ENCODE assay signal across 7 mouse cellular contexts in the genomic region with DNA sequence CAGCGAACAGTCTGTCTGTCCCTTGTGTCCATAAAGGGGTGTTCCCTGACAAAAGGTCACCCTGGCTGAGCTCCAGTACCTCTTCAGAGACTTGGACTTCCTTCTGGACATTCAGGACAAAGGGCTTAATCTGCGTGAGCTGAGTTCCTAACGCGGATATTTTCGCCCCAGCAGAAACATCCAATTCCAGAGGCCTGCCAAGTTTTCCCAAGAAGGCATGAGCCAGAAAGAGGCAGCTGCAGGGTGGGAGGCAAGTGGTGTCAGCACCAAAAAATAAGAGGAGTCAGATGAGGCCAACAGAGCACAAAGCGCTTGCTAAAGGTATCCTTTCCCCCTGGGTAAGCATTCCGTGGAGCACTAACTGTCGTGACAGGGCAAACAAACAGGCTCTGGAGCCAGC.
DNase-seq lines count a peak whose midpoint lies in the region; ATAC-seq and TF ChIP-seq lines count a peak whose summit lies in the region.

No protein-coding gene starts in this region.

- no peak for TF ChIP-seq POLR2A in lung, adult 2 months (IDR thresholded peaks at IDR 0.05; ENCODE audit: borderline replicate concordance, extremely low read depth, low read depth, low read length)

- DNase-seq in kidney, postnatal 14 days, result peak; percentile 95
- peak; percentile 71 for DNase-seq in lung, adult 2 months
- DNase-seq in right cerebral cortex, postnatal 10 days (ENCODE audit: low spot score in 2 of 2), result peak; percentile 90 to 91
- DNase-seq in embryo, embryonic 10 days (ENCODE audit: low spot score), result no peak

- no peak for TF ChIP-seq CTCF in lung, adult 2 months (IDR thresholded peaks at IDR 0.05; ENCODE audit: insufficient read depth, low read length)

- H3K27ac ChIP-seq in brown adipose tissue, adult 24 weeks (replicated peaks; ENCODE audit: low read depth, low read length), result peak overlapping the region; percentile 87
- peak overlapping the region; percentile 53; the same call in 1 of the 2 replicates for H3K27ac ChIP-seq in forebrain, embryonic 12.5 days
- peak overlapping the region; percentile 79 for H3K27ac ChIP-seq in heart, embryonic 13.5 days (replicated peaks)

- 0 out of 2 replicates have a peak, but pooled peaks cover 3% of the 10 kb centered on the region for H3K27me3 ChIP-seq in forebrain, embryonic 12.5 days
- no peaks in the 10 kb centered on the region for H3K27me3 ChIP-seq in heart, embryonic 13.5 days (replicated peaks)

- ATAC-seq in forebrain, embryonic 12.5 days (ENCODE audit: low FRiP score), result no peak
- no peak for ATAC-seq in heart, embryonic 13.5 days (ENCODE audit: extremely low read depth, insufficient number of reproducible peaks, low FRiP score, low TSS enrichment)

- no peak overlapping the region for H3K9ac ChIP-seq in forebrain, embryonic 12.5 days
- peak overlapping the region; percentile 66 for H3K9ac ChIP-seq in heart, embryonic 13.5 days

- no peak overlapping the region for H3K4me3 ChIP-seq in brown adipose tissue, adult 24 weeks (ENCODE audit: insufficient read depth, low read depth, low read length)
- no peak overlapping the region for H3K4me3 ChIP-seq in forebrain, embryonic 12.5 days (replicated peaks)
- no peak overlapping the region for H3K4me3 ChIP-seq in heart, embryonic 13.5 days
- H3K4me3 ChIP-seq in lung, adult 2 months (replicated peaks; ENCODE audit: extremely low read depth, low read depth, low read length), result no peak overlapping the region

- 25% methylated on average over 8 of the region's 8 CpGs for WGBS in forebrain, embryonic 12.5 days
- 18% methylated on average over 8 of the region's 8 CpGs for WGBS in heart, embryonic 13.5 days
- WGBS in lung, adult 2 months, result 10% methylated on average over 8 of the region's 8 CpGs

- H3K9me3 ChIP-seq in forebrain, embryonic 12.5 days, result no peaks in the 10 kb centered on the region
- H3K9me3 ChIP-seq in heart, embryonic 13.5 days, result no peaks in the 10 kb centered on the region

- no peaks in the 10 kb centered on the region for H3K36me3 ChIP-seq in forebrain, embryonic 12.5 days (replicated peaks)
- no peaks in the 10 kb centered on the region for H3K36me3 ChIP-seq in heart, embryonic 13.5 days

- H3K4me1 ChIP-seq in brown adipose tissue, adult 24 weeks (ENCODE audit: control insufficient read depth, insufficient read depth, insufficient read length, low read length), result peaks cover 27% of the 10 kb centered on the region
- H3K4me1 ChIP-seq in forebrain, embryonic 12.5 days, result peaks cover 32% of the 10 kb centered on the region
- H3K4me1 ChIP-seq in heart, embryonic 13.5 days, result peaks cover 55% of the 10 kb centered on the region
- H3K4me1 ChIP-seq in lung, adult 2 months (ENCODE audit: control insufficient read depth, insufficient read depth, low read length), result peaks cover 16% of the 10 kb centered on the region

- no peak overlapping the region for H3K4me2 ChIP-seq in forebrain, embryonic 12.5 days
- peak overlapping the region; percentile 20 for H3K4me2 ChIP-seq in heart, embryonic 13.5 days
